Mouse (Mus musculus) gastrocnemius, postnatal 14 days (tissue): ENCODE results near the gene Cass4. TPM values are rescaled to one million over a fixed set of nuclear protein-coding genes. Genes with fewer than 3 reads are reported as not detected.

Experiments
- DNase-seq: peaks from one replicate; pipeline ENCODE4 v3.0.0; 2021; ENCODE audit warnings: mixed read lengths
- intact Hi-C: fragments of 180-260 bp; cut with DNase I; formaldehyde crosslinking; loops from one replicate; pipeline ENCODE4 v1.15.1; 2025; ENCODE audit warnings: low total_unique reads
- total RNA-seq, 2 experiments: library from RNA; stranded (reverse); gene quantifications; 2 replicates each; pipeline ENCODE4 v1.2.3; 2021

Cass4 gene
- total RNA-seq, 2 experiments from 2014 or later = 0.18 to 0.55 TPM

DNA sequence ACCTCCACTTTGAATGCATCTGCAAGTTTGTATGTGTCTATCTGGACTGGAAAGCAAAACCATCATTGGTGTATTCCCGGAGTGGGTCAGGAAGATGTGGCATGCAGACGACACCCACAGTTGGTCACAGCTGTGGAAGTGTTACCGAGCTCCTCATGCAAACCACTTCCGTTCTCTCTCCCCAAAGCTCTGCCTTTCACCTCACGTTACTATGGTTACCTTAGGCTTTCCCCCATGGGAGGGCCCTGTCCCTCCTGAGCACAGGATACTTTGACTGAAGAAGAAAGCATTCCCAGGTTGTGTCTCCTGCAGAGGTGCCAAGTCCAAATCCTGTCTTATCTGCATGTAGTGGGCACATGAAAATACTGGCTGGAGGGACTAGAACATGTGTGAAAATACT, 40.2 kb downstream of the Cass4 start:
- intact Hi-C loops = no loop called here

GRCm38 (mm10) chr2:172437371-172437952, 43.9 kb downstream of the Cass4 start:
- intact Hi-C loops = no loop called here
- no peak for DNase-seq

More for the DNA sequence above, 40.2 kb downstream of the Cass4 start:
- no peak for DNase-seq

GRCm38 (mm10) chr2:172439843-172440639, 46.4 kb downstream of the Cass4 start, which contains the start of gene Rtf2:
Gene Rtf2, plus strand, starts transcription at chr2:172440556.
- intact Hi-C loops = no loop called here
- DNase-seq = peak; percentile 99

GRCm38 (mm10) chr2:172440640-172441005, 47.0 kb downstream of the Cass4 start:
- no peak for DNase-seq
- intact Hi-C loops = no loop called here

GRCm38 (mm10) chr2:172441176-172441575, 47.6 kb downstream of the Cass4 start:
- DNase-seq = no peak
- intact Hi-C loops = no loop called here

DNA sequence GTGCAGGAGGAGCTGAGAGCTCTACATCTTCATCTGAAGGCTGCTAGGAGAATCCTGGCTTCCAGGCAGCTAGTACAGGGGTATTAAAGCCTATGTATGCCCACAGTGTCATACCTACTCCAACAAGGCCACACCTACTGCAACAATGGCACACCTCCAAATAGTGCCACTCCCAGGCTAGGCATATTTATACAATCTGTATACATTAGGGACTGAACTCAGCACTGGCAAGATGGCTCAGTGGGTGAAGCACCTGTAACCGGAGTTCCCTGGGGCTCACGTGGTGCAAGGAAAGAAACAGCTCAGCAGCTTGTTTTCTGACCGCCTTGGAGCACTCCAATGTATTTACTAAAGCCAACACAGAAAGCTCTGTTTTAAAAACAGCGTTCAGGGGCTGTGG, 52.0 kb downstream of the Cass4 start:
- DNase-seq = no peak

GRCm38 (mm10) chr2:172447317-172447716, 53.7 kb downstream of the Cass4 start:
- intact Hi-C loops = no loop called here
- DNase-seq = no peak

More for the DNA sequence above, 52.0 kb downstream of the Cass4 start:
- intact Hi-C loops = no loop called here

- DNase-seq = no peak
- intact Hi-C loops = no loop called here
Measured at GRCm38 (mm10) chr2:172448329-172448728, 54.7 kb downstream of the Cass4 start.

DNA sequence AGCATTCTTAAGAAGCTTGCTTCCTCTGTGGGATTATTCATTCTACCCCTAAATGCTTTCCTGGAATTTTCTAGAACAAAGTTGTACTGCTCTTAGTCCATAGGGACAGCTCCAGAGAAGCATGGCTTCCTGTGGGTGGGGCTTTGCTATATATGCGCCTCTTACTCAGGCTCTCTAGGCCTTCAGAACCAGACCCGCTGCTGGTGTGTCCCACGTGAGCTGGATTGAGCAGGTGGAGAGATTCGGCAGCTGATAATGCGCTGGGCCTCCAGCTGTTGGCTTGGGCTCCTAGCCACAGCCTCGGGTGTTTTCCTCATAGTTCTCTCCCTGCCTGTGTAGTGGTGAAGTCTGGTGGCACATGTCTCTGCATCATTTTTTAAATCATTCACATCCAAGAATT, 57.0 kb downstream of the Cass4 start:
- intact Hi-C loops = no loop called here
- DNase-seq = peak; percentile 25

- intact Hi-C loops = no loop called here
- DNase-seq = no peak
Measured at GRCm38 (mm10) chr2:172452031-172452430, 58.4 kb downstream of the Cass4 start.

DNA sequence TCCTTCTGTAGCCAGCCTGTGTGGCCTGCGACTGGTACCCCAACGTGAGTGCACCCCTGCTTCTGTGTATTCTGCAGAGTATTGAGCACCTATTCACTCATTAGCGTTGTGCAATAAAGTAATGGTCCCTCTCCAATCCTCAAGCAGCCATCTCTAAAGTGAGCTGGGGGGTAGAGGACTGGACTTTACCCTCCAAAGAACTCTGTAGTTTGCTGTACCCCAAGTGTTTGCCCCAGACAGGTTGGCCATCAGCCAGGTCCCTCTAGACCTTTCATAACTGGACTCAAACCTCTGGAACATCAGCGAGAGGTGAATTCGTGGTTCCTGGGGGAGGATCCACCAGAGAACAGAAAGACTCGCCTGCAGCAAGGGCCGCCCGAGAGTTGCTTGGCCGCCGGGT, 58.9 kb downstream of the Cass4 start:
- no peak for DNase-seq
- intact Hi-C loops = no loop called here

- intact Hi-C loops = no loop called here
- no peak for DNase-seq
Measured at GRCm38 (mm10) chr2:172458496-172458895, 64.9 kb downstream of the Cass4 start, which contains the start of gene Gcnt7. Gene Gcnt7, minus strand, starts transcription at chr2:172458596.

DNA sequence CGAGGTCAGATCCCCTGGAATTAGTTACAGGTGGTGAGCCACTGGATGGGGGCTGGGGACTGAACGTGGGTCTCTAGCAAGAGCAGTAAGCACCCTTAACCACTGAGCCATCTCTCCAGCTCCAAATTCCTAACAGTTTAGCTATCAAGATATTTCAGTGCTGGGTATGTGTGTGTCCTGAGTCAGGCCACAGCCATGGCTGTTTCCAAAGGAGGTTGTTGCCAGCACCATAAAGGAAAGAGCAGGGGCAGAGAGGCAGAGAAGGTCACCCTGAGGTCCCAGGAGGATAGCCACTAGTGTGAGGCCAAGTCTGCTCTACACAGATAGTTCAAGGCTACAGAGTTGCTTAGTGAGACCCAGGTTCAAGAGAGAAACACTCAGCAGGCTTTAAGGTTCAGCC, 67.1 kb downstream of the Cass4 start:
- intact Hi-C loops = no loop called here
- no peak for DNase-seq

DNA sequence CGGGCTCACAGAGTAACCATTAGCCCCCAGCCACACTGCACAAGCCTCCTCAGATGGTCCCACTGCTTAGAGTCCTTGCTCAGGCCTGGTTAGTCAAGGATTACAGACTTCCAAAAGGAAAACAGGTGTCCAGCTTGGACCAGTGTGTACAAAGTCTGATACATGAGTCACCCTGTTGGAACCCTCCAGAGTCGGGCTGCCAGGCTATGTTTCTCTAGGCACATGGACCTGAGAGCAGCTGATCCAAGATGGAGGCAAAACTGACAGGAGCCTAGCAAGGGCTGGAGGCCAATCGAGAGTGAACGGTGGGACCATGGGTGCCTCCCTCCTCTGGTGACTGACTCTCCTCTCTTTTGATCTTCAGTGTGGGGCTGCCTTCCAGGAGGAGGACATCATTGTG, 69.2 kb downstream of the Cass4 start:
- intact Hi-C loops = no loop called here
- no peak for DNase-seq

- no peak for DNase-seq
- intact Hi-C loops = no loop called here
Measured at GRCm38 (mm10) chr2:172466427-172467132, 73.0 kb downstream of the Cass4 start.

GRCm38 (mm10) chr2:172467206-172467605, 73.6 kb downstream of the Cass4 start:
- intact Hi-C loops = no loop called here

GRCm38 (mm10) chr2:172468346-172468819, 74.8 kb downstream of the Cass4 start:
- DNase-seq = no peak
- intact Hi-C loops = no loop called here

More at GRCm38 (mm10) chr2:172467206-172467605, 73.6 kb downstream of the Cass4 start:
- DNase-seq = no peak

DNA sequence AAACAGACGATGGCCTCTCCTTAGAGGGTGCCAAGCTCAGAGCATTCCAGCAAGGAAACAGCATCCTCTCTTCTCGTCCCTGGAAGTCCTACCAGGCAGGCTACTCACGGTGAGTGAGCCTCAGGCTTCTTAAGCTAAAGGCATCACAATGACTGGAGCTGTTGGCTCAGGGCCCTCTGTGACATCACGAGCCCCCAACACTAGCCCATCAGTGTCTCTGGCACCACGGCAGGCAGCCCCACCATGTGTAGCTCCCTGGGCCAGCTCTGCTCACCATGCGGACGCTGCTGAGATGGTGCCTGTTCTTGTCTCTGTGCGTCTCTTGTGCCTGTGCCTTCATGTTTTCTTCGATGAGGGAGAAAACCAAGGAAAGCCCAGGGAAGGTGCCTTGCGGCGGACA, 78.7 kb downstream of the Cass4 start, which contains the start of gene Fam209:
Gene Fam209 (plus strand): TSS at position 203 of the 400 bp plus-strand sequence.
- intact Hi-C loops = loop anchor here (10.0 kb wide), 1 partner anchor 622 kb away; no protein-coding TSS in a partner anchor
- DNase-seq = no peak

GRCm38 (mm10) chr2:172473591-172473990, 80.0 kb downstream of the Cass4 start:
- intact Hi-C loops = loop anchor here (10.0 kb wide), 1 partner anchor 621 kb away; no protein-coding TSS in a partner anchor
- no peak for DNase-seq

- intact Hi-C loops = loop anchor here (5.0 to 10.0 kb wide), 2 partner anchors 297 to 620 kb away; no protein-coding TSS in a partner anchor
Measured at GRCm38 (mm10) chr2:172474970-172475369, 81.4 kb downstream of the Cass4 start.

More at GRCm38 (mm10) chr2:172474970-172475369, 81.4 kb downstream of the Cass4 start:
- no peak for DNase-seq
